Mouse (Mus musculus) left cerebral cortex, postnatal 4 days (tissue): Measurements from ENCODE around the gene 4430402I18Rik. TPM values are rescaled to one million over a fixed set of nuclear protein-coding genes. Genes with fewer than 3 reads are reported as not detected.

Experiments used
- total RNA-seq, 2 experiments: library from RNA; stranded (reverse); gene quantifications; 2 replicates each; pipeline ENCODE4 v1.2.3; 2021

Gene 4430402I18Rik
- total RNA-seq, 2 experiments from 2014 or later: 4.1 to 5.3 TPM

Other genes with a start within 250 kb of the 4430402I18Rik start
- 10 to 100 TPM; 75.5 to 78.0 TPM for gene Slc1a1, start 132.8 kb downstream of the 4430402I18Rik start, total RNA-seq
- 10 to 100 TPM; 18.7 to 20.9 TPM for gene Plpp6, start 3.8 kb downstream of the 4430402I18Rik start, total RNA-seq
- 10 to 100 TPM; 67.1 to 73.0 TPM for gene Cdc37l1, start 22.6 kb upstream of the 4430402I18Rik start, total RNA-seq
- gene Ak3, start 80.2 kb upstream of the 4430402I18Rik start, total RNA-seq: 10 to 100 TPM; 43.9 to 47.5 TPM
- 10 to 100 TPM; 18.1 to 18.3 TPM for gene Rcl1, start 133.6 kb upstream of the 4430402I18Rik start, total RNA-seq